Comparison of ENCODE assay signal across 7 mouse cellular contexts in the genomic region with DNA sequence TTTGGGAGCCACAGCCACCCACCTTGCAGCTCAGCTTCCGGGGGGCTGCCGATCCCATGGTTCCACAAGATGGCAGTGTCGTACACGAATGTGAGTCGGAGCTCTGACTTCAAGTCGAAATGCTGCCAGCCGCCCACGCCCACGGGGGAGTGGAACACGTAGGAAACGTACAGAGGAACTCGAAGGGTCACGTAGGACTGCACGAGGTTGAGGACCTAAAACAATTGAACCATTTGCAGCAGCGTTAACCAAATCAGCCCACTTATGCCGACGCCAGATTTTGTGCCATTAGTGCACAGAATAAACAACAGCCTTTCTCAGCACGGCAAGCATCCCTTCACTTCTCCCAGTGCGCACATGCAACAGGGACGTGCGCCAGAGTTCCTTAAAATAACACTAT. TPM values are rescaled to one million over a fixed set of nuclear protein-coding genes. Genes with fewer than 3 reads are reported as not detected.
DNase-seq lines count a peak whose midpoint lies in the region; ATAC-seq and TF ChIP-seq lines count a peak whose summit lies in the region.

No protein-coding gene starts in this region.

- peak; percentile 27 to 50 for DNase-seq in adrenal gland, postnatal 4 days (ENCODE audit: low spot score in 2 of 2)
- peak; percentile 46 to 59 for DNase-seq in heart, adult 2 months
- peak; percentile 65 for DNase-seq in kidney, adult 2 months
- DNase-seq in limb, embryonic 10.5 days (ENCODE audit: low spot score) = peak; percentile 82
- DNase-seq in midbrain, embryonic 14.5 days = peak; percentile 94
- peak; percentile 37 to 40 for DNase-seq in spleen, postnatal 36 days (ENCODE audit: low spot score in 2 of 2)

- peak overlapping the region; percentile 42 for H3K4me2 ChIP-seq in embryonic facial prominence, embryonic 12.5 days (replicated peaks)
- peak overlapping the region; percentile 51 for H3K4me2 ChIP-seq in midbrain, embryonic 14.5 days (ENCODE audit: low read length)

- no peaks in the 10 kb centered on the region for H3K79me2 ChIP-seq in heart, adult 2 months (replicated peaks; ENCODE audit: control insufficient read depth, insufficient read depth, low read length)

- H3K4me1 ChIP-seq in embryonic facial prominence, embryonic 12.5 days = no peaks in the 10 kb centered on the region
- H3K4me1 ChIP-seq in heart, adult 2 months (ENCODE audit: control insufficient read depth, insufficient read depth, low read length) = no peaks in the 10 kb centered on the region
- H3K4me1 ChIP-seq in kidney, adult 2 months (ENCODE audit: control insufficient read depth, insufficient read depth, low read length) = no peaks in the 10 kb centered on the region
- no peaks in the 10 kb centered on the region for H3K4me1 ChIP-seq in limb, embryonic 10.5 days
- no peaks in the 10 kb centered on the region for H3K4me1 ChIP-seq in midbrain, embryonic 14.5 days (ENCODE audit: control insufficient read depth, insufficient read depth, low read length)

- TF ChIP-seq EP300 in heart, adult 2 months (IDR thresholded peaks at IDR 0.05; ENCODE audit: insufficient read depth, low read depth, low read length) = 0 out of 2 replicates have a peak, but pooled peaks have one; percentile 21

- TF ChIP-seq POLR2A in heart, adult 2 months (IDR thresholded peaks at IDR 0.05; ENCODE audit: insufficient read depth, low read depth, low read length) = no peak
- TF ChIP-seq POLR2A in kidney, adult 2 months (IDR thresholded peaks at IDR 0.05; ENCODE audit: low read depth, low read length) = no peak

- no peaks in the 10 kb centered on the region for H3K27me3 ChIP-seq in embryonic facial prominence, embryonic 12.5 days
- no peaks in the 10 kb centered on the region for H3K27me3 ChIP-seq in heart, adult 2 months (ENCODE audit: control insufficient read depth, insufficient read depth, low read length)
- H3K27me3 ChIP-seq in kidney, adult 2 months (replicated peaks; ENCODE audit: control insufficient read depth, insufficient read depth, low read length) = no peaks in the 10 kb centered on the region
- H3K27me3 ChIP-seq in limb, embryonic 10.5 days (ENCODE audit: low read depth, poor library complexity, severe bottlenecking) = no peaks in the 10 kb centered on the region
- H3K27me3 ChIP-seq in midbrain, embryonic 14.5 days (ENCODE audit: control insufficient read depth, insufficient read depth, low read length) = no peaks in the 10 kb centered on the region

- TF ChIP-seq CTCF in heart, adult 2 months (IDR thresholded peaks at IDR 0.05) = peak; percentile 71
- peak; percentile 66 for TF ChIP-seq CTCF in kidney, adult 2 months (conservative IDR thresholded peaks at IDR 0.05; ENCODE audit: insufficient read depth, insufficient read length, low read depth, low read length)

- WGBS in embryonic facial prominence, embryonic 12.5 days = 16% methylated on average over 21 of the region's 21 CpGs
- WGBS in heart, adult 2 months = 4% methylated on average over 21 of the region's 21 CpGs
- 11% methylated on average over 21 of the region's 21 CpGs for whole genome bisulfite sequencing in kidney, adult 2 months
- 24% methylated on average over 21 of the region's 21 CpGs for WGBS in limb, embryonic 10.5 days
- WGBS in midbrain, embryonic 14.5 days = 27% methylated on average over 21 of the region's 21 CpGs

- intact Hi-C loops in heart, adult 2 months (cut with DNase I) = loop anchor here (5.0 to 10.0 kb wide), 3 partner anchors 132 to 789 kb away; a partner anchor contains a TSS

- ATAC-seq in embryonic facial prominence, embryonic 12.5 days (ENCODE audit: insufficient number of reproducible peaks, insufficient read depth, low FRiP score, low TSS enrichment) = no peak
- ATAC-seq in midbrain, embryonic 14.5 days (ENCODE audit: low FRiP score, low TSS enrichment) = peak; percentile 48; the same call in 1 of the 2 replicates

- H3K36me3 ChIP-seq in embryonic facial prominence, embryonic 12.5 days = no peaks in the 10 kb centered on the region
- H3K36me3 ChIP-seq in heart, adult 2 months (ENCODE audit: control insufficient read depth, insufficient read depth, low read length) = no peaks in the 10 kb centered on the region
- no peaks in the 10 kb centered on the region for H3K36me3 ChIP-seq in kidney, adult 2 months (ENCODE audit: control insufficient read depth, insufficient read depth, low read length)
- no peaks in the 10 kb centered on the region for H3K36me3 ChIP-seq in limb, embryonic 10.5 days
- H3K36me3 ChIP-seq in midbrain, embryonic 14.5 days (ENCODE audit: control insufficient read depth, insufficient read depth, low read length) = no peaks in the 10 kb centered on the region

- no peak overlapping the region for H3K9ac ChIP-seq in embryonic facial prominence, embryonic 12.5 days
- no peak overlapping the region for H3K9ac ChIP-seq in heart, adult 2 months (ENCODE audit: low read depth, low read length)
- H3K9ac ChIP-seq in midbrain, embryonic 14.5 days (replicated peaks; ENCODE audit: low read length) = no peak overlapping the region; the same call in 1 of the 2 replicates

- peak overlapping the region; percentile 18 for H3K4me3 ChIP-seq in embryonic facial prominence, embryonic 12.5 days
- peak overlapping the region; percentile 27 for H3K4me3 ChIP-seq in heart, adult 2 months
- peak overlapping the region; percentile 36; the same call in 1 of the 2 replicates for H3K4me3 ChIP-seq in kidney, adult 2 months (ENCODE audit: insufficient read depth, low read depth, low read length)
- peak overlapping the region; percentile 42 for H3K4me3 ChIP-seq in limb, embryonic 10.5 days
- H3K4me3 ChIP-seq in midbrain, embryonic 14.5 days (replicated peaks; ENCODE audit: low read depth, low read length) = peak overlapping the region; percentile 27

- H3K9me3 ChIP-seq in embryonic facial prominence, embryonic 12.5 days = no peaks in the 10 kb centered on the region
- H3K9me3 ChIP-seq in limb, embryonic 10.5 days (replicated peaks) = no peaks in the 10 kb centered on the region
- H3K9me3 ChIP-seq in midbrain, embryonic 14.5 days (ENCODE audit: control insufficient read depth, low read length) = no peaks in the 10 kb centered on the region

- H3K27ac ChIP-seq in embryonic facial prominence, embryonic 12.5 days = no peak overlapping the region
- H3K27ac ChIP-seq in heart, adult 2 months = no peak overlapping the region
- no peak overlapping the region for H3K27ac ChIP-seq in kidney, adult 2 months (ENCODE audit: insufficient read depth, low read depth, low read length)
- no peak overlapping the region for H3K27ac ChIP-seq in limb, embryonic 10.5 days
- H3K27ac ChIP-seq in midbrain, embryonic 14.5 days (replicated peaks; ENCODE audit: low read depth, low read length) = no peak overlapping the region

RNA-seq across cellular contexts. Expression of a gene that starts 37.3 kb away (rescaled TPM):
- not detected for total RNA-seq in adrenal gland, postnatal 4 days (2021)
- not detected in 2 replicates for polyA plus RNA-seq in embryonic facial prominence, embryonic 12.5 days (2016; fragmentation: Nextera tagmentation; extraction: Ambion mirVana)
- not detected for total RNA-seq in heart, adult 2 months (2021)
- not detected in 2 replicates for polyA plus RNA-seq in heart, adult 2 months (2012; rRNA removed)
- 0.03 TPM in 1 of 2 replicates, not detected in the other for polyA plus RNA-seq in kidney, adult 2 months (2012; rRNA removed)
- polyA plus RNA-seq in limb, embryonic 10.5 days (2016; fragmentation: Nextera tagmentation; extraction: Ambion mirVana) = not detected in 2 replicates
- polyA plus RNA-seq in midbrain, embryonic 14.5 days (2014; fragmentation: Nextera tagmentation; extraction: Ambion mirVana) = not detected in 2 replicates

Comparison
In these comparisons a context has a peak if more than half of its experiments do, and no peak if none do; other contexts are left out.
1. DNase-seq: peak in every context shown above with its lines; median percentile 94 in midbrain, embryonic 14.5 days; 82 in limb, embryonic 10.5 days; 65 in kidney, adult 2 months; 52 in heart, adult 2 months; 38 in adrenal gland, postnatal 4 days; 38 in spleen, postnatal 36 days.